Mouse (Mus musculus) thymus, adult 2 months (tissue): Measurements from ENCODE around the gene Mt1. TPM values are rescaled to one million over a fixed set of nuclear protein-coding genes. Genes with fewer than 3 reads are reported as not detected.
"Not testable (repeated sequence)": the region's sequence is repeated elsewhere in the genome, so short reads cannot be mapped to it uniquely, and the experiment has no call there.

Experiments
- DNase-seq: peaks from one replicate; pipeline ENCODE4 v3.0.0; 2021
- H3K27ac ChIP-seq: fragments of 200-500 bp; 2 replicates; pipeline ENCODE4 v1.5.1; 2012; ENCODE audit warnings: low read length, control low read depth; ENCODE audit not compliant: control insufficient read depth, insufficient read depth
- H3K27me3 ChIP-seq: fragments of 200-500 bp; 2 replicates; pipeline ENCODE4 v1.6.1; 2012; ENCODE audit warnings: mild to moderate bottlenecking, low read length, moderate library complexity, mixed read lengths; ENCODE audit not compliant: control insufficient read depth, insufficient read depth
- H3K36me3 ChIP-seq: fragments of 200-500 bp; 2 replicates; pipeline ENCODE4 v1.6.1; 2012; ENCODE audit warnings: mild to moderate bottlenecking, low read length, moderate library complexity; ENCODE audit not compliant: control insufficient read depth, insufficient read depth
- H3K4me1 ChIP-seq: fragments of 200-500 bp; replicated peaks from 2 replicates; pipeline ENCODE4 v1.6.1; 2012; ENCODE audit warnings: low read length; ENCODE audit not compliant: control insufficient read depth, insufficient read depth
- H3K4me3 ChIP-seq: fragments of 200-500 bp; 2 replicates; pipeline ENCODE4 v1.5.1; 2012; ENCODE audit warnings: mild to moderate bottlenecking, low read length, control low read depth, moderate library complexity; ENCODE audit not compliant: control insufficient read depth, insufficient read depth
- CTCF ChIP-seq: fragments of 200-500 bp; IDR thresholded peaks from 2 replicates; pipeline ENCODE4 v1.5.1; 2012; ENCODE audit warnings: mild to moderate bottlenecking, control low read depth, low read length, moderate library complexity, borderline replicate concordance; ENCODE audit not compliant: control insufficient read depth, poor library complexity, insufficient read depth; ENCODE audit errors: extremely low read depth
- POLR2A ChIP-seq: fragments of 200-500 bp; IDR thresholded peaks from 2 replicates; pipeline ENCODE4 v1.6.1; 2012; ENCODE audit warnings: mild to moderate bottlenecking, low read length, control low read depth, moderate library complexity; ENCODE audit not compliant: control insufficient read depth, poor library complexity, insufficient read depth; ENCODE audit errors: extremely low read depth
- WGBS: fragments of 180-500 bp; shearing (Covaris S2); methylation state at CpG from one replicate; pipeline ENCODE4 v1.1.7; 2018; 5-methylcytosine and 5-hydroxymethylcytosine counted together
- polyA plus RNA-seq: library from polyadenylated mRNA; depleted of rRNA; stranded (reverse); fragments of >200 nt; gene quantifications from 2 replicates; pipeline ENCODE4 v1.2.3, GENCODE M21; 2012; rRNA removed

Gene Mt1
- polyA plus RNA-seq, result 155 and 260 TPM in 2 replicates

DNA sequence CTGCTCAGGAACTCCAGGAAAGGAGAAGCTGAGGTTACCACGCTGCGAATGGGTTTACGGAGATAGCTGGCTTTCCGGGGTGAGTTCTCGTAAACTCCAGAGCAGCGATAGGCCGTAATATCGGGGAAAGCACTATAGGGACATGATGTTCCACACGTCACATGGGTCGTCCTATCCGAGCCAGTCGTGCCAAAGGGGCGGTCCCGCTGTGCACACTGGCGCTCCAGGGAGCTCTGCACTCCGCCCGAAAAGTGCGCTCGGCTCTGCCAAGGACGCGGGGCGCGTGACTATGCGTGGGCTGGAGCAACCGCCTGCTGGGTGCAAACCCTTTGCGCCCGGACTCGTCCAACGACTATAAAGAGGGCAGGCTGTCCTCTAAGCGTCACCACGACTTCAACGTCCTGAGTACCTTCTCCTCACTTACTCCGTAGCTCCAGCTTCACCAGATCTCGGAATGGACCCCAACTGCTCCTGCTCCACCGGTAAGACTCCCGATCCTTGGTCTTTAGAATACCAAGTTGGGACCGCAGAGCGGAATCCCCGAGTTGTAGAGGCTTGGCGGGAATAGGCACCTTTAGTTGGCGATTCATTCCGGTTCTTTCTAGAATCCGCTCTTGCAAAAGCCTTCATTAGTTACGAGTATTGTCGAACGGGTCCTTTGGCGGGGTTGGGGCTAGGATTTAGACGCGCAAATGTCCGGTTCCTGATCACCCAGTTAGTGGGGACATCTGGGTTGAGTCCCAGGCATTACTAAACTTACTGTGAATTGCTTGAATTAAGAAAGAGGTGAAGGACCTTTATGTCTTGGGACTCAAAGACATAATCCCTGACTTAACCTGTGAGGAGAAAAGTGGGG is at the start of gene Mt1:
Gene Mt1, plus strand, starts transcription at position 226 of the 856 bp plus-strand sequence.
- H3K27me3 ChIP-seq, result peaks cover 10% of the 10 kb centered on the region; the same call in 1 of the 2 replicates
- H3K4me1 ChIP-seq, result peaks cover 10% of the 10 kb centered on the region; the same call in 1 of the 2 replicates
- H3K4me3 ChIP-seq, result peak within 1 kb of the TSS; percentile 34
- TF ChIP-seq CTCF (no peak), POLR2A (no peak)
- DNase-seq, result no peak
- no peaks in the 10 kb centered on the region for H3K36me3 ChIP-seq
- no peak within 1 kb of the TSS for H3K27ac ChIP-seq
- WGBS, result 2% methylated on average over 50 of the region's 50 CpGs

DNA sequence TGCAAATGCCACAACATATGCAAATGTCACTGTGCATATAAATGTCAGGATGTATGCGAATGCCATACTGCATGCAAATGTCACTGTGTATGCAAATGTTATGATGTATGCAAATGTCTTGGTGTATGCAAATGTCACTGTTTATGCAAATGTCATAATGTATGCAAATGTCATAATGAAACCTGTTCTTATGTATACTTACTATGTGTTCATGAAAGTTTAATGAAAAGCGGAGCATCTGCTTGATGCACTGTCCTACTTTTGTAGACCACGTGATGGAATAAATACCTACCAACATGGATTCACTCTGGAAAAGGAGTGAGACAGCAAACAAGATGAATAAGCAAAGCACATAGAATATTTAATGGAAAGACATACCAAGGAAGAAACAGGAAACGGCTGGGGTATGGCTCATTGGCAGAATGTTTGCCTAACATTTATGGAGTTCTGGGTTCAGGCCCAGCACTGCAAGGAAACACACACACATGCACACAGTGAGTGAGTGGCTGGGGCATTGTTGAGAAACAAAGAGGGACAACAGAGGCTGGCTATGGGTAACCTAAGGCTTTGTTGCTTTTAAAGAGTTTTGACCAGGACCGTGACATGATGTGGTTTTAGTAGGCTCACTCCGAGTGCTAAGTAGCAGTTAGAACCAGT is 49.6 kb upstream of the Mt1 start:
- DNase-seq, result no peak
- Histone ChIP-seq H3K27me3 (no peaks in the 10 kb centered on the region), H3K4me1 (no peaks in the 10 kb centered on the region), H3K27ac (no peak overlapping the region), H3K4me3 (no peak overlapping the region), H3K36me3 (no peaks in the 10 kb centered on the region)
- WGBS, result 94% methylated on average over 6 of the region's 6 CpGs
- no peak for TF ChIP-seq CTCF

DNA sequence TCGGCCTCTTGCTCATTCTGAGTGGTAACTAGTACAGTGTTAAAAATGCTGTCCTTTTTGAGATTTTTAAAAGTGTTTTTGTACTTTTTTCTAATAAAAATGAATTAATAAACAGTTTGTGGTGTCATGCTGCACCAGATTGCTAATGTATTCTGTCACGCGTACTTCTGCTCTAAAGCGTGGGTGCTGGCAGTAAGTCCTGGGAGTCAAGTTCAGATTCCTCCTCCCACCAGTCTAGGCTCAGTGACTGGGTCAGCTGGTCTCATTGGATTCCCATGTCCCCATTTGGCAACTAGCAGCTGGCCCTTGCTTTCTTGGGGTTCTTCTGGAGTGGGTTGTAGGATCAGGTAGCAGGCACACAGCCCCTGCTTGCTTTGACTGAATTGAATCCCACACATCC is 48.8 kb upstream of the Mt1 start:
- TF ChIP-seq CTCF (no peak), POLR2A (no peak)
- H3K27me3 ChIP-seq, result no peaks in the 10 kb centered on the region
- no peaks in the 10 kb centered on the region for H3K4me1 ChIP-seq
- H3K4me3 ChIP-seq, result no peak overlapping the region
- no peak for DNase-seq
- 96% methylated on average over 4 of the region's 4 CpGs for WGBS
- H3K36me3 ChIP-seq, result no peaks in the 10 kb centered on the region
- no peak overlapping the region for H3K27ac ChIP-seq

DNA sequence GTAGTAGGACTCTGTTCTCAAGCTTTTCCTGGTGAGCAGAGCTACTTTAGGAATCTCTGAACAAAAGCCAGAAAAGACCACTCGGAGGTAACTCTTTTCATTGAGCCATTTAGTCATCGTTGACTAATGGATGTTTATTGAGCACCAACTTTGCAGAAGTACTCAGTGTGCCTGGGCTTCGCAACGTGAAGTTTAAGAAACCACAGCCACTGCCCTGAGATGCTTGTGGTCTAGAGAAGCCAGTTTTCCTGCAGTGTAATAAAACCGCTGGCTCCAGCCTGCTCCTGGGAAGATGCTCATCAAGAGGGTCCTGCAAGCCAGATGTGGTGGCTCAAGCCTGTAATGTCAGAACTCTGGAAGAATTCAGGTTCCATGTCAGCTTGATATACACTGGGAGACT is 46.8 kb upstream of the Mt1 start:
- no peak overlapping the region for H3K27ac ChIP-seq
- H3K36me3 ChIP-seq, result no peaks in the 10 kb centered on the region
- no peaks in the 10 kb centered on the region for H3K4me1 ChIP-seq
- no peak overlapping the region for H3K4me3 ChIP-seq
- DNase-seq, result no peak
- 31% methylated on average over 5 of the region's 5 CpGs for WGBS
- TF ChIP-seq POLR2A, result no peak
- no peak for TF ChIP-seq CTCF
- H3K27me3 ChIP-seq, result no peaks in the 10 kb centered on the region

DNA sequence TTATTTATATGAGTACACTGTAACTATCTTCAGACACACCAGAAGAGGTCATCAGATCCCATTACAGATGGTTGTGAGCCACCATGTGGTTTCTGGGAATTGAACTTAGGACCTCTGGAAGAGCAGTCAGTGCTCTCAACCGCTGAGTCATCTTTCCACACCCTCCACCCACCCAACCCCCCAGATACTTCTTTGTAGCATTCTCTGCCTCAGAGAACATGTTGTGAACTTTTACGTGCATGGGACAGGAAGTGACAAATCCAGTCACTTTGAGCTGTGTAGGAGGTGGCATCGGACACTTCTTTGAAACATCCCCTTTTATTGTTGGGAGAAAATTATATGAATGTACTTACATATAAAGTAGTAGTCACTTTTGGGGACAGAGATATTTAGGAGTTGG is 44.3 kb upstream of the Mt1 start:
- H3K27me3 ChIP-seq, DNase-seq, H3K36me3 ChIP-seq, H3K27ac ChIP-seq, H3K4me3 ChIP-seq, H3K4me1 ChIP-seq: not testable (repeated sequence)
- 27% methylated on average over 3 of the region's 3 CpGs for WGBS

DNA sequence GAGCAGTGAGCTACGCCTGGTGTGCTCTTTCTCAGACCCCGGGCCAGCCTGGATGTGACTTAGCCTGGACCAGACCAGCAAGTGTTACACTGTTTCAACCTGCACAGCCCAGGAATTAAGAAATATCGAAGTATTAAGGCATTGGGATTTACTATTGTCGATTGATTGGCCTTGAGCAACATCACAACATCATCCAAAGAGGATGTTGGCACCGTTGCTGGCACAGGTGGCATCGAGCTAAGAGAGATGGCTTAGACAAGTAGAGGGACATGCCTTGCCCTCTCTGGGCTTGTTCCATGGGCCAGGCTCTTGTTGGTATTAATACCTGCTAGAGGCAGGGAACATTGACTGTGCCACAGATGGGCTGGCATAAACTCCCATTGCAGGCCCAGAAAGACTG is 43.3 kb upstream of the Mt1 start:
- TF ChIP-seq CTCF (no peak), POLR2A (no peak)
- WGBS, result 92% methylated on average over 6 of the region's 6 CpGs
- DNase-seq, result no peak

DNA sequence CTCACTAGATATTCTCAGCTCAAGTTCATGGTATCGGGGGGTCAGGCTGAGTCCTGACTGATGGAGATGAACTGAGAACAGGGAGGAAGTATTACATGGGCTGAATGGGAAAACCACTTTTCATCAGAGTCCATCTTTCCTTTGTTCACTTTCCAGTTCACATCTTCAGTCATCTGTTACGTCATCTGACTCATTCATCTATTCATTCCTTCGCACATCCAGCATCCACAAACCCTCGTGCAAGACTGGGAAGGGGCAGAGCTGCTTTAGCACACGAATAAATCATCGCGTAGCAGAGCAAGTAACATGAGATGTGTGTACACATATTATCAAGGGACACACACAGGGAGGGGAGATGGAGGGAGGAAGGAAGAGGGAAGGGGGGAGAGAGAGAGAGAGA is 42.7 kb upstream of the Mt1 start:
- H3K27me3 ChIP-seq, result no peaks in the 10 kb centered on the region

More for the DNA sequence above, 43.3 kb upstream of the Mt1 start:
- no peaks in the 10 kb centered on the region for H3K4me1 ChIP-seq
- no peak overlapping the region for H3K27ac ChIP-seq
- no peaks in the 10 kb centered on the region for H3K36me3 ChIP-seq
- H3K27me3 ChIP-seq, result no peaks in the 10 kb centered on the region
- no peak overlapping the region for H3K4me3 ChIP-seq

More for the DNA sequence above, 42.7 kb upstream of the Mt1 start:
- no peak for DNase-seq
- Histone ChIP-seq H3K4me1 (no peaks in the 10 kb centered on the region), H3K4me3 (no peak overlapping the region), H3K27ac (no peak overlapping the region), H3K36me3 (no peaks in the 10 kb centered on the region)
- WGBS, result 91% methylated on average over 7 of the region's 7 CpGs
- TF ChIP-seq CTCF (no peak), POLR2A (no peak)
